Mouse (Mus musculus) retina, embryonic 14.5 days (tissue): ENCODE results near the gene Spdef.
A peak's percentile ranks its signal among the peaks of the same experiment; 100 is the strongest.

Source experiments
- DNase-seq: peaks from one replicate; pipeline ENCODE4 v3.0.0-alpha.2; 2015; ENCODE audit warnings: low spot score

The Spdef gene

GRCm38 (mm10) chr17:27728770-27729169 lies at the start of gene Spdef:
Gene Spdef, minus strand, starts transcription at chr17:27728955.
- DNase-seq = no peak

- DNase-seq = no peak
Measured at GRCm38 (mm10) chr17:27777823-27778222, 49.1 kb upstream of the Spdef start.

GRCm38 (mm10) chr17:27774198-27774597 lies 45.4 kb upstream of the Spdef start:
- DNase-seq = no peak

- no peak for DNase-seq
Measured at GRCm38 (mm10) chr17:27771616-27772015, 42.9 kb upstream of the Spdef start.

GRCm38 (mm10) chr17:27768817-27769542 lies 40.2 kb upstream of the Spdef start:
- DNase-seq = peak; percentile 89

- DNase-seq = no peak
Measured at GRCm38 (mm10) chr17:27767543-27767942, 38.8 kb upstream of the Spdef start.

GRCm38 (mm10) chr17:27767120-27767519 lies 38.4 kb upstream of the Spdef start:
- DNase-seq = no peak

- no peak for DNase-seq
Measured at GRCm38 (mm10) chr17:27765066-27765465, 36.3 kb upstream of the Spdef start.

GRCm38 (mm10) chr17:27764453-27764852 lies 35.7 kb upstream of the Spdef start:
- peak; percentile 16 for DNase-seq

- no peak for DNase-seq
Measured at GRCm38 (mm10) chr17:27762884-27763283, 34.1 kb upstream of the Spdef start.

- peak; percentile 93 for DNase-seq
Measured at GRCm38 (mm10) chr17:27761639-27762336, 33.0 kb upstream of the Spdef start.

GRCm38 (mm10) chr17:27760169-27760568 lies 31.4 kb upstream of the Spdef start:
- no peak for DNase-seq

- no peak for DNase-seq
Measured at GRCm38 (mm10) chr17:27751314-27752202, 22.8 kb upstream of the Spdef start.

- DNase-seq = no peak
Measured at GRCm38 (mm10) chr17:27750451-27750942, 21.7 kb upstream of the Spdef start.

- DNase-seq = no peak
Measured at GRCm38 (mm10) chr17:27748123-27748522, 19.4 kb upstream of the Spdef start.

- DNase-seq = no peak
Measured at GRCm38 (mm10) chr17:27746446-27746845, 17.7 kb upstream of the Spdef start.

- no peak for DNase-seq
Measured at GRCm38 (mm10) chr17:27740961-27741360, 12.2 kb upstream of the Spdef start.

GRCm38 (mm10) chr17:27734344-27735073 lies 5.8 kb upstream of the Spdef start:
- no peak for DNase-seq

GRCm38 (mm10) chr17:27732694-27733093 lies 3.9 kb upstream of the Spdef start:
- DNase-seq = no peak

GRCm38 (mm10) chr17:27732152-27732551 lies 3.4 kb upstream of the Spdef start:
- DNase-seq = no peak

- no peak for DNase-seq
Measured at GRCm38 (mm10) chr17:27726527-27726926, 2.2 kb downstream of the Spdef start.

GRCm38 (mm10) chr17:27725412-27725811 lies 3.3 kb downstream of the Spdef start:
- DNase-seq = no peak
